Comparison of ENCODE assay signal across 8 mouse cellular contexts in the genomic region with DNA sequence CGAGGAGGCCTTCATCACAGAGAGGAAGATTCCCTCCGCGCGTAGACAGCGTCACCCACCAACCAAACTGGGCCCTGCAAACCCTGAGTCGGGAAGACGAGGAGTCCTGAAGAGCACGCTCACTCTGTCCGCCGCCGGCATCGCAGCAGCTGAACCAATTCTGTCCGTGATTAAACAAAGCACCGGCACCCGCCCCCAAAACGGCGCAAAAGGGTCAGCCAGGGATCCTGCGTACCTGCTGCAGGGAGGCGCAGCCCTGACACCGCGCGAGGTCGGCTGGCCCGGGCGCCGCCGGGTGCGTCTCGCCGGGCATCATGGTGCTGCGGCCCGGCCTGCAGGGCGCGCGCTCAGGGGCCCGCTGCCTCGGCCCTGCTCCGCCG. TPM values are rescaled to one million over a fixed set of nuclear protein-coding genes. Genes with fewer than 3 reads are reported as not detected.
DNase-seq lines count a peak whose midpoint lies in the region; ATAC-seq and TF ChIP-seq lines count a peak whose summit lies in the region.

A gene (minus strand): TSS at position 353 of the 380 bp plus-strand sequence.

- H3K4me2 ChIP-seq in forebrain, embryonic 11.5 days (ENCODE audit: low read depth, low read length, severe bottlenecking): peak within 1 kb of the TSS; percentile 67
- H3K4me2 ChIP-seq in limb, embryonic 15.5 days: peak within 1 kb of the TSS; percentile 62

- peak within 1 kb of the TSS; percentile 90 for H3K9ac ChIP-seq in forebrain, embryonic 11.5 days (ENCODE audit: low read length)
- H3K9ac ChIP-seq in limb, embryonic 15.5 days: peak within 1 kb of the TSS; percentile 83

- WGBS in forebrain, embryonic 11.5 days: under 1% methylated on average over 39 of the region's 39 CpGs
- under 1% methylated on average over 19 of the region's 39 CpGs for WGBS in limb, embryonic 15.5 days

- DNase-seq in layer of hippocampus, adult 2 months (ENCODE audit: low spot score in 2 of 2): peak in 1 of 2 experiments; percentile 23
- no peak for DNase-seq in layer of hippocampus, adult 9-10 months (ENCODE audit: low spot score)
- DNase-seq in adipocyte (ENCODE audit: low spot score): peak; percentile 40
- DNase-seq in forebrain, embryonic 11.5 days (ENCODE audit: low spot score): no peak
- peak; percentile 71 for DNase-seq in retina, postnatal 1 day
- DNase-seq in thymus, postnatal 25 days: no peak

- ATAC-seq in forebrain, embryonic 11.5 days (replicated peaks; ENCODE audit: low FRiP score): peak; percentile 52
- ATAC-seq in hematopoietic stem cell, adult 5-6 weeks (replicated peaks in 1 of 2; ENCODE audit: insufficient read depth in 1 of 2, low FRiP score in 2 of 2, low TSS enrichment in 1 of 2, low read depth in 1 of 2, poor library complexity in 2 of 2, severe bottlenecking in 2 of 2): 0 out of 4 replicates have a peak, but pooled peaks have one; percentile 0 to 10
- peak; percentile 8; the same call in 1 of the 2 replicates for ATAC-seq in limb, embryonic 15.5 days (ENCODE audit: insufficient number of reproducible peaks, low FRiP score, low TSS enrichment, low read depth)

- peak within 1 kb of the TSS; percentile 100 for H3K27ac ChIP-seq in layer of hippocampus, adult 2 months
- peak within 1 kb of the TSS; percentile 66 for H3K27ac ChIP-seq in forebrain, embryonic 11.5 days (ENCODE audit: low read depth, low read length)
- peak within 1 kb of the TSS; percentile 92 for H3K27ac ChIP-seq in limb, embryonic 15.5 days

- no peaks in the 10 kb centered on the region; the same call in none of the 2 replicates for H3K4me1 ChIP-seq in forebrain, embryonic 11.5 days (replicated peaks; ENCODE audit: control insufficient read depth, insufficient read depth, low read length)
- H3K4me1 ChIP-seq in limb, embryonic 15.5 days: peaks cover 21% of the 10 kb centered on the region

- no peaks in the 10 kb centered on the region for H3K9me3 ChIP-seq in forebrain, embryonic 11.5 days (ENCODE audit: control insufficient read depth, low read length)
- H3K9me3 ChIP-seq in limb, embryonic 15.5 days: no peaks in the 10 kb centered on the region

- no peak for TF ChIP-seq CTCF in layer of hippocampus, adult 2 months (conservative IDR thresholded peaks at IDR 0.05)

- H3K36me3 ChIP-seq in forebrain, embryonic 11.5 days (ENCODE audit: control insufficient read depth, insufficient read depth, low read length): no peaks in the 10 kb centered on the region
- H3K36me3 ChIP-seq in limb, embryonic 15.5 days: no peaks in the 10 kb centered on the region

- no peaks in the 10 kb centered on the region for H3K27me3 ChIP-seq in forebrain, embryonic 11.5 days (ENCODE audit: control insufficient read depth, insufficient read depth, low read length)
- H3K27me3 ChIP-seq in limb, embryonic 15.5 days: no peaks in the 10 kb centered on the region

- peak within 1 kb of the TSS; percentile 82 for H3K4me3 ChIP-seq in layer of hippocampus, adult 2 months
- H3K4me3 ChIP-seq in forebrain, embryonic 11.5 days (ENCODE audit: low read depth, low read length): peak within 1 kb of the TSS; percentile 87
- H3K4me3 ChIP-seq in limb, embryonic 15.5 days: peak within 1 kb of the TSS; percentile 94

RNA-seq across cellular contexts. Expression of the gene that starts here (rescaled TPM):
- total RNA-seq in layer of hippocampus, adult 2 months (2021): 10 to 100 TPM; 64.1 to 70.3 TPM
- polyA plus RNA-seq in forebrain, embryonic 11.5 days (2014; fragmentation: Nextera tagmentation; extraction: Ambion mirVana): 33.2 and 34.9 TPM in 2 replicates
- total RNA-seq in hematopoietic stem cell, adult 5-6 weeks (2017): 33.5 and 43.0 TPM in 2 replicates
- 15.4 and 16.9 TPM in 2 replicates for polyA plus RNA-seq in limb, embryonic 15.5 days (2015; fragmentation: Nextera tagmentation; extraction: Ambion mirVana)

Comparison
In these comparisons a context has a peak if more than half of its experiments do, and no peak if none do; other contexts are left out.
1. DNase-seq: peak in adipocyte (single experiment) and retina, postnatal 1 day (single experiment); none in layer of hippocampus, adult 9-10 months (single experiment), forebrain, embryonic 11.5 days (single experiment) and thymus, postnatal 25 days (single experiment).
2. Peak in every context shown above with its lines, with median percentiles within 50 percentile points of each other: H3K27ac ChIP-seq, H3K4me3 ChIP-seq and ATAC-seq.